ENCODE assay signal across 16 mouse cellular contexts in genomic region chr8:125252946-125253345, GRCm38 (mm10).
DNase-seq lines count a peak whose midpoint lies in the region; ATAC-seq and TF ChIP-seq lines count a peak whose summit lies in the region.
"Had no signal": no experiment of that assay in that cellular context is flagged by ENCODE, and none has a peak within 500 bp of the region (broad histone marks: within the 10 kb centered on the region; RNA-seq: fewer than 3 reads in every experiment).

No protein-coding gene starts in this region.

- H3K9me3 ChIP-seq in forebrain, embryonic 10.5 days = no peaks in the 10 kb centered on the region
- H3K9me3 ChIP-seq in forebrain, embryonic 16.5 days (ENCODE audit: control insufficient read depth, low read length) = no peaks in the 10 kb centered on the region
- H3K9me3 ChIP-seq in hindbrain, embryonic 15.5 days = no peaks in the 10 kb centered on the region
- no peaks in the 10 kb centered on the region for H3K9me3 ChIP-seq in hindbrain, embryonic 16.5 days (ENCODE audit: control insufficient read depth, low read length)
- no peaks in the 10 kb centered on the region for H3K9me3 ChIP-seq in midbrain, embryonic 12.5 days
- no peaks in the 10 kb centered on the region for H3K9me3 ChIP-seq in midbrain, embryonic 16.5 days (replicated peaks; ENCODE audit: control insufficient read depth, low read length, poor library complexity, severe bottlenecking)
- H3K9me3 ChIP-seq: embryonic facial prominence, embryonic 15.5 days; heart, embryonic 10.5 days; limb, embryonic 12.5 days had no signal

- H3K27ac ChIP-seq in forebrain, embryonic 10.5 days = 0 out of 2 replicates have a peak overlapping the region, but pooled peaks have one; percentile 95
- no peak overlapping the region for H3K27ac ChIP-seq in forebrain, embryonic 16.5 days (ENCODE audit: low read length)
- H3K27ac ChIP-seq in hindbrain, embryonic 15.5 days (replicated peaks) = peak overlapping the region; percentile 97
- no peak overlapping the region for H3K27ac ChIP-seq in hindbrain, embryonic 16.5 days (ENCODE audit: low read depth, low read length)
- peak overlapping the region; percentile 95; the same call in 1 of the 2 replicates for H3K27ac ChIP-seq in midbrain, embryonic 12.5 days (replicated peaks)
- no peak overlapping the region for H3K27ac ChIP-seq in midbrain, embryonic 16.5 days (ENCODE audit: low read length)

- no peaks in the 10 kb centered on the region for H3K79me2 ChIP-seq in myocyte (ENCODE audit: control insufficient read depth, insufficient read depth)

- 93% methylated on average over 4 of the region's 4 CpGs for WGBS in forebrain, embryonic 10.5 days
- 96% methylated on average over 4 of the region's 4 CpGs for WGBS in forebrain, embryonic 16.5 days
- WGBS in hindbrain, embryonic 15.5 days = 96% methylated on average over 4 of the region's 4 CpGs
- 97% methylated on average over 4 of the region's 4 CpGs for WGBS in hindbrain, embryonic 16.5 days
- 95% methylated on average over 4 of the region's 4 CpGs for WGBS in midbrain, embryonic 12.5 days
- WGBS in midbrain, embryonic 16.5 days = 94% methylated on average over 4 of the region's 4 CpGs

- H3K27me3 ChIP-seq in forebrain, embryonic 10.5 days (ENCODE audit: poor library complexity, severe bottlenecking) = no peaks in the 10 kb centered on the region; the same call in 1 of the 2 replicates
- no peaks in the 10 kb centered on the region for H3K27me3 ChIP-seq in forebrain, embryonic 16.5 days (replicated peaks; ENCODE audit: control insufficient read depth, insufficient read depth, low read length)
- H3K27me3 ChIP-seq in hindbrain, embryonic 15.5 days = no peaks in the 10 kb centered on the region
- H3K27me3 ChIP-seq in hindbrain, embryonic 16.5 days (replicated peaks; ENCODE audit: control insufficient read depth, insufficient read depth, low read length) = no peaks in the 10 kb centered on the region
- peaks cover 13% of the 10 kb centered on the region for H3K27me3 ChIP-seq in midbrain, embryonic 12.5 days
- no peaks in the 10 kb centered on the region for H3K27me3 ChIP-seq in midbrain, embryonic 16.5 days (ENCODE audit: control insufficient read depth, insufficient read depth, low read depth, low read length)
- H3K27me3 ChIP-seq in myocyte (ENCODE audit: control insufficient read depth, insufficient read depth, insufficient read length) = no peaks in the 10 kb centered on the region
- H3K27me3 ChIP-seq: embryonic facial prominence, embryonic 15.5 days; limb, embryonic 12.5 days; Patski had no signal

- no peak overlapping the region for H3K4me2 ChIP-seq in forebrain, embryonic 16.5 days (ENCODE audit: low read length)
- no peak overlapping the region for H3K4me2 ChIP-seq in hindbrain, embryonic 15.5 days
- no peak overlapping the region for H3K4me2 ChIP-seq in hindbrain, embryonic 16.5 days (ENCODE audit: low read length)
- no peak overlapping the region for H3K4me2 ChIP-seq in midbrain, embryonic 12.5 days (replicated peaks)
- no peak overlapping the region for H3K4me2 ChIP-seq in midbrain, embryonic 16.5 days (ENCODE audit: low read length)
- peak overlapping the region; percentile 99 for H3K4me2 ChIP-seq in myocyte (ENCODE audit: low read depth)
- H3K4me2 ChIP-seq: limb, embryonic 12.5 days; liver, embryonic 11.5 days had no signal

- peaks cover 36% of the 10 kb centered on the region for H3K4me1 ChIP-seq in forebrain, embryonic 10.5 days
- H3K4me1 ChIP-seq in forebrain, embryonic 16.5 days (replicated peaks; ENCODE audit: control insufficient read depth, insufficient read depth, low read length) = peaks cover 17% of the 10 kb centered on the region
- H3K4me1 ChIP-seq in hindbrain, embryonic 15.5 days (replicated peaks) = peaks cover 27% of the 10 kb centered on the region
- peaks cover 18% of the 10 kb centered on the region for H3K4me1 ChIP-seq in hindbrain, embryonic 16.5 days (ENCODE audit: control insufficient read depth, insufficient read depth, low read depth, low read length)
- H3K4me1 ChIP-seq in midbrain, embryonic 12.5 days = peaks cover 27% of the 10 kb centered on the region
- H3K4me1 ChIP-seq in midbrain, embryonic 16.5 days (ENCODE audit: control insufficient read depth, insufficient read depth, low read length) = peaks cover 20% of the 10 kb centered on the region

- no peak for ATAC-seq in forebrain, embryonic 16.5 days
- no peak for ATAC-seq in hindbrain, embryonic 15.5 days (ENCODE audit: low FRiP score, low read depth)
- no peak for ATAC-seq in hindbrain, embryonic 16.5 days
- ATAC-seq in midbrain, embryonic 12.5 days (ENCODE audit: low FRiP score, low read depth) = no peak
- no peak for ATAC-seq in midbrain, embryonic 16.5 days
- ATAC-seq: Patski had no signal

- no peak overlapping the region for H3K9ac ChIP-seq in forebrain, embryonic 16.5 days (replicated peaks; ENCODE audit: low read depth, low read length)
- no peak overlapping the region for H3K9ac ChIP-seq in hindbrain, embryonic 15.5 days
- no peak overlapping the region for H3K9ac ChIP-seq in hindbrain, embryonic 16.5 days (ENCODE audit: low read depth, low read length)
- no peak overlapping the region for H3K9ac ChIP-seq in midbrain, embryonic 12.5 days (replicated peaks)
- no peak overlapping the region for H3K9ac ChIP-seq in midbrain, embryonic 16.5 days (ENCODE audit: low read depth, low read length)
- H3K9ac ChIP-seq: embryonic facial prominence, embryonic 15.5 days; limb, embryonic 12.5 days; liver, postnatal 0 days had no signal

- no peak for TF ChIP-seq POLR2A in myocyte (IDR thresholded peaks at IDR 0.05; ENCODE audit: insufficient read length, low read depth)

- no peak overlapping the region for H3ac ChIP-seq in myocyte (ENCODE audit: control insufficient read depth, insufficient read length)

- no peak overlapping the region for H3K4me3 ChIP-seq in forebrain, embryonic 10.5 days
- H3K4me3 ChIP-seq in forebrain, embryonic 16.5 days (replicated peaks; ENCODE audit: low read length) = no peak overlapping the region
- H3K4me3 ChIP-seq in hindbrain, embryonic 15.5 days = no peak overlapping the region
- H3K4me3 ChIP-seq in hindbrain, embryonic 16.5 days (ENCODE audit: low read length) = no peak overlapping the region
- no peak overlapping the region for H3K4me3 ChIP-seq in midbrain, embryonic 12.5 days
- no peak overlapping the region for H3K4me3 ChIP-seq in midbrain, embryonic 16.5 days (ENCODE audit: low read depth, low read length)
- H3K4me3 ChIP-seq in myocyte = no peak overlapping the region
- H3K4me3 ChIP-seq: heart, embryonic 10.5 days; limb, embryonic 12.5 days had no signal

- no peak for DNase-seq in forebrain, embryonic 10.5 days (ENCODE audit: extremely low spot score, low spot score)
- no peak for DNase-seq in kidney, adult 8-10 months
- DNase-seq: adrenal gland, adult 2 months; kidney, postnatal 25 days had no signal

- no peaks in the 10 kb centered on the region for H3K36me3 ChIP-seq in forebrain, embryonic 10.5 days (replicated peaks)
- H3K36me3 ChIP-seq in forebrain, embryonic 16.5 days (ENCODE audit: control insufficient read depth, insufficient read depth) = no peaks in the 10 kb centered on the region
- H3K36me3 ChIP-seq in hindbrain, embryonic 15.5 days = no peaks in the 10 kb centered on the region
- H3K36me3 ChIP-seq in hindbrain, embryonic 16.5 days (ENCODE audit: control insufficient read depth, insufficient read depth, low read length) = no peaks in the 10 kb centered on the region
- no peaks in the 10 kb centered on the region for H3K36me3 ChIP-seq in midbrain, embryonic 12.5 days
- no peaks in the 10 kb centered on the region for H3K36me3 ChIP-seq in midbrain, embryonic 16.5 days (ENCODE audit: control insufficient read depth, insufficient read depth, low read length)
- no peaks in the 10 kb centered on the region for H3K36me3 ChIP-seq in myocyte (ENCODE audit: control insufficient read depth, insufficient read depth)
- H3K36me3 ChIP-seq: embryonic facial prominence, embryonic 15.5 days; heart, embryonic 10.5 days; limb, embryonic 12.5 days had no signal

TF ChIP-seq in myocyte, 11 proteins besides CTCF, POLR2A, EP300 and RAD21:
- peak in 1 of 3 experiments; percentile 69 for TF ChIP-seq MYOG (IDR thresholded peaks at IDR 0.05; ENCODE audit: control insufficient read depth in 1 of 3, insufficient read depth in 1 of 3, insufficient read length in 2 of 3, low read depth in 2 of 3)
- TF ChIP-seq MYOD1 (IDR thresholded peaks at IDR 0.05; ENCODE audit: control insufficient read depth in 1 of 3, insufficient read length in 2 of 3, low read depth in 2 of 3) = peak in 1 of 3 experiments; percentile 54
- no peak for TF ChIP-seq TCF3 (IDR thresholded peaks at IDR 0.05; ENCODE audit: insufficient read length, low read depth)

Comparison
In these comparisons a context has a peak if more than half of its experiments do, and no peak if none do; other contexts are left out.
1. H3K27ac ChIP-seq: peak in forebrain, embryonic 10.5 days (single experiment), hindbrain, embryonic 15.5 days (single experiment) and midbrain, embryonic 12.5 days (single experiment); none in forebrain, embryonic 16.5 days (single experiment), hindbrain, embryonic 16.5 days (single experiment) and midbrain, embryonic 16.5 days (single experiment).